Mouse (Mus musculus) monocyte, adult 5-6 weeks (primary cell): ENCODE results near the gene Ahcyl2. TPM values are rescaled to one million over a fixed set of nuclear protein-coding genes. Genes with fewer than 3 reads are reported as not detected.

Source experiments
- ATAC-seq: fragments of 153-309, 156-312 bp; replicated peaks from 2 replicates; pipeline ENCODE4 v1.8.0; 2017; ENCODE audit warnings: mild to moderate bottlenecking; ENCODE audit not compliant: low TSS enrichment, insufficient number of reproducible peaks, severe bottlenecking, poor library complexity, low FRiP score
- total RNA-seq: library from RNA; stranded (forward); fragments of 200-1000, 200-491, 200-594 nt; gene quantifications from 3 replicates; pipeline ENCODE4 v1.2.3, GENCODE M21; 2017

Gene Ahcyl2
- total RNA-seq, 1 experiment from 2014 or later: 43.7 TPM

DNA sequence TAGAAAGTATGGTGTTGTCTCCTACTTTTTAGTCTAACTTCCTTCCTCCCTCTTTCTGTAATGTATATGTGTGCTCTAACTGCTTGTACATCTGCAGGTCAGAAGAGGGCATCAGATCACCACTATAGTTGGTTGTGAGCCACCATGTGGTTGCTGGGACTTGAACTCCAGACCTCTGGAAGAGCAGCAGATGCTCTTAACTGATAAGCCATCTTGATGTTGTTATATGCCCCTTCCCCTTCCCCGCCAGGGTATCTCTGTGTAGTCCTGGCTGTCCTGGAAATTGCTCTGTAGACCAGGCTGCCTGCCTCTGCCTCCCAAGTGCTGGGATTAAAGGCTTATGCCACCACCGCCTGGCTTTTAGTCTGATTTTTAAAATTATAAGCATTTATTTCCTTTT is 937 bp upstream of the Ahcyl2 start:
- ATAC-seq: no peak

GRCm38 (mm10) chr6:29768791-29769441 is 1.1 kb downstream of the Ahcyl2 start:
- peak; percentile 25; the same call in 1 of the 2 replicates for ATAC-seq

GRCm38 (mm10) chr6:29770672-29771321 is 3.0 kb downstream of the Ahcyl2 start:
- ATAC-seq: no peak

DNA sequence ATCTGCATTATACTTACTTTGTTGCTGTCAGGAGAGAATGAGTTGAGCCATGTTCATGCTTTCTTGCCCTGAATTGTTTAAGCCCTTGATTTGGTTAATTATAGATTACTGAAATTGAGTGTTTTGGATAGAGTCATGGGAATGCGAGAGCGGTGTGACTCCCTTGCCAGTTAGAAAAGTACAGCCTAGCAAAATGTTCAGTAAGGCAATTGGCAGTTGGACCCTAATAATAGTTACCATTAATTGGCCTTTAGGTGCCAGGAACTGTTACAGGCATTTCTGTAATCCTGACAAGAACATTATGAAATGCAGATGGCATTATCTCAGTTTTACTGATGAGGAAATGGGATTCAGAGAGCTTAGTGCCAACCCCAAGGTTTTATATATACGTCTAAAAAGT is 4.4 kb downstream of the Ahcyl2 start:
- ATAC-seq: no peak

DNA sequence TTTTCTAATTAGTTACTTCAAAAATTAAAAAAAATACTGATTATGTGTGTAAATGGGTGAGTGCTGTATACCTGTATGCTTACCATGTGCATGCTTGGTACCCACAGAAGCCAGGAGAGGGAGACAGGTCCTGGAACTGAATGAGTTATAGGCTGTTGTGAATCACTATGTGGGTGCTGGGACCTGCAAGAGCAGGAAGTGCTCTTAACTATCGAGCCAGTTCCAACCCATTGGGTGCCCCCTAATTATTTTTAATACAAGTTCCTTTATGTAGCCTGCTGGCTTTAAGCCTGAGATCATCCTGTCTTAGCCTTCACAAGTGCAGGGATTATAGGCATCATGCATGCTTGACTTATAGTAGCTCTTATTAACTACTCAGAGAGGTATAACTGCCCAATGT is 6.3 kb downstream of the Ahcyl2 start:
- ATAC-seq: no peak

DNA sequence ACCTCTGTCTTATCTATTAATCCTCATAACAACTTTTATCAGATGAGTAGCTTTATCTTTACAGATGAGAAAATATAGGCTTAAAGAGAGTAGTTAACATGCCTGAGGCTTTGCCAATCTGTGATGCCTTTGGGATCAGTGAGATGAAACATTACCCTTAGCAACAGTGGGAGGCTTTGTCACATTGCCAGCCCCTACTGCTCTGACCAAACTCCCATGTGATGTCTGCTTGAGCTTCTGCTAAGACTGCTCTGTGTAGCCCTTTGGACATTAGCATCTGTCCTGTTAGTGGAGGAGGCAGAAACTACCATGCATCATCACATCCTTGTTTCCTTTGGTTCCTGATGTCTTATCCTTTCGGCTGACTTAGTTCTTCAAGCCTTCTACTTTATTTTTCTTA is 7.8 kb downstream of the Ahcyl2 start:
- no peak for ATAC-seq

- no peak for ATAC-seq
Observed at GRCm38 (mm10) chr6:29776542-29777237, 8.9 kb downstream of the Ahcyl2 start.

GRCm38 (mm10) chr6:29777238-29777555 is 9.4 kb downstream of the Ahcyl2 start:
- no peak for ATAC-seq

GRCm38 (mm10) chr6:29780082-29780481 is 12.3 kb downstream of the Ahcyl2 start:
- no peak for ATAC-seq

DNA sequence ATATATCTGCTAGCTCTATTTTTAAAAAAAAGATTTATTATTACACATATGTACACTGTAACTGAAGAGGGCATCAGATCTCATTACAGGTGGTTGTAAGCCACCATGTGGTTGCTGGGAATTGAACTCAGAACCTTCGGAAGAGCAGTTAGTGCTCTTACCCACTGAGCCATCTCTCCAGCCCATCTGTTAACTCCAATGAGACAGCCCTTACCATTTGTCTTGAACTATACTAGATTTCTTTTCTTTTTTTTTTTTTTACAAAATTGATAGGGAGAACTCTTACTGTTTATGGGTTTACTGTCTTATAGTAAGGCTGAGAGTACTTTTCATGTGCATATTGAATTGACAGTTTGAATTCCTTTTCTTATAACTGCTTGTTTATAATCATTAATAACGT is 12.8 kb downstream of the Ahcyl2 start:
- ATAC-seq: no peak

GRCm38 (mm10) chr6:29782239-29782638 is 14.4 kb downstream of the Ahcyl2 start:
- ATAC-seq: no peak

- no peak for ATAC-seq
Observed at GRCm38 (mm10) chr6:29783960-29784359, 16.1 kb downstream of the Ahcyl2 start.

DNA sequence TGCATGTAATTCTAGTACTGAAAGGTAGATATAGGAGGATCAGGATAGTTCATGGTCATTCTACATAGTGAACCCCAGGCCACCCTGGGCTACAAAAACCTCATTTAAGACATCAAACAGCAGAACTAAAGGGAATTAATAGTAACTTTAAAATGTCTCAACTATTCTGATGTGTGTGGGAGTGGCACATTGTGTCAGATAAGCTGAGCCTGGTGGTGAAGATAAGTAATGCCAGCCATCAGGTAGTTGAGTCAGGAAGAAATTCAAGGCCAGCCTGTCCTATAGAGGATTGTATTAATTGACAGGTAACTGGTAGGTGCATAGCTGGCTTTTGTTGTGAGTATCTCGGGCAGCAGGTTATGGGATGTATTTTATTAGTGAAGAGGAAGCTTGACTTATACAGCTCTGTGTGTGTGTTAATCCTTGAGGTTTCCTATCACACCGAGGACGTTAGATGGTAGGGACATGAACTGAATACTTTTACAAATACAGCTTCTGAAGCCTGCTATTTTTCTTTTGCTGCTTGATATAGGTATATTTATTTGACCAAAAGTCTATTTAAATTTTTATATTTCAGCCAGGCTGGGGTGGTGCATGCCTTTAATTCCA is 16.7 kb downstream of the Ahcyl2 start:
- no peak for ATAC-seq

- ATAC-seq: no peak
Observed at GRCm38 (mm10) chr6:29785759-29786158, 17.9 kb downstream of the Ahcyl2 start.

GRCm38 (mm10) chr6:29788779-29789350 is 21.1 kb downstream of the Ahcyl2 start:
- no peak for ATAC-seq

GRCm38 (mm10) chr6:29790014-29790698 is 22.3 kb downstream of the Ahcyl2 start:
- no peak for ATAC-seq

- no peak for ATAC-seq
Observed at GRCm38 (mm10) chr6:29793520-29793919, 25.7 kb downstream of the Ahcyl2 start.

- ATAC-seq: peak; percentile 93
Observed at GRCm38 (mm10) chr6:29794582-29794981, 26.8 kb downstream of the Ahcyl2 start.

DNA sequence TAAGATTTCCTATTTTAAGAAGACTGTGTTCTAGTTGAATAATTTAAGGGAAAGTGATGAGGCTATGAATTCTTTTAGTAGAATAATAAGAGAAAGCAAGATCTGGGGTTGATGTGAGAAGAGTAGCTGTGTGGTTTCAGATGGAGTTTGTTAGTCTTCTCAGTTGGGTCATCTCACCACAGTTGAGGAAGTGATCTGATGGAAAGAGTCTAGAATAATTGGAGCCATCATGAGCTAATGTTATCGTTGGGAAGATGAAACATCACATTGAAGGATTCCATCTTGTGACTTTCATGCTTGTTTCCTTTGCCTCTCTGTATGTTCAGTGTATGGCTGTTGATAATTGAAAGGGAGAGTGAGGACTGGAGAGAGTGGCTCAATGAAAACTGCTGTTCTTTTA is 35.2 kb downstream of the Ahcyl2 start:
- no peak for ATAC-seq
